Mouse (Mus musculus): ENCODE data around the gene Cox15.

DNA sequence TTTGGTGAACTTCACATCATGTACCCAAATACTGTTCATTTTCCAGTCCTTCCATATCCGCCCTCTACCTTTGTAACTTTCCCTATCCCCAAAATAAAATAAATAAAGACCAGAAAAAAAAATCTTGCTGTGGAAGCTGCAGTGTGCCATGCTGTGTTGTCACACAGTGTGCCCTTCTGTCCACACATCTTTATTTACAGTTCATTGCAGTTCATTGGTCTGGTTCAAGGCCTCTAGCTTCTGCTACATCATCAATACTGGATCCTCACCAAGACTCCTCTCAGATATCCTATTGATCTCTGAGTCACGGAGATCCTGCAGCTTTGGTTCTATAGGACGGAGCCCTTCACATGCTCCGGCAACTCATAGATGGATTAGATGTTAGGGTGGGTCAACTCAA is 39.7 kb upstream of the Cox15 start:
- no peak for TF ChIP-seq CTCF (IDR thresholded peaks at IDR 0.05; ENCODE audit: borderline replicate concordance, insufficient read depth, low read depth, low read length)
- TF ChIP-seq POLR2A (IDR thresholded peaks at IDR 0.05; ENCODE audit: borderline replicate concordance, insufficient read depth, low read length), result no peak
